Mouse (Mus musculus): ENCODE data around the gene Poc1b.
"Not testable (repeated sequence)": the region's sequence is repeated elsewhere in the genome, so short reads cannot be mapped to it uniquely, and the experiment has no call there.

Gene Poc1b

GRCm38 (mm10) chr10:99197125-99197524, 90.3 kb downstream of the Poc1b start:
- no peak for DNase-seq

- DNase-seq, result no peak
These were observed 90.9 kb downstream of the Poc1b start for GRCm38 (mm10) chr10:99197607-99198305.

DNA sequence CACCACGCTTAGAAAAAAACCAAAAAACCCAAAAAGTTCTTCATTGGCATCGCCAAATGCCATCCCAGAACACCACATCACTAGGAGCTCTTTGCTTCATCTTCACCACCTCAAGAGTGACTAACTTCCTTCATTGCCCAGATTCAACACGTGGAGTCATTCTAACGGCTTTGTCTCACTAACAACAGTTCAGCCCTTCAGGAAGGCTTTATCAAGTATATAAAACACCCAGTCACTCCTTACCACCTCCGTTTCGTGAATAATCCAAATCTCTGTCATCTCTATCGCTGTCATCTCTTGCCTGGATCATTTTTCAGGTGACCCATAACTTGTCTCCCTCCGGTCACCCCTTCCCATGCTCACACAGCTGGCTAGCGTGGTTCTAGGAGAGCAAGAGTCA, 92.1 kb downstream of the Poc1b start:
- DNase-seq, result no peak

DNA sequence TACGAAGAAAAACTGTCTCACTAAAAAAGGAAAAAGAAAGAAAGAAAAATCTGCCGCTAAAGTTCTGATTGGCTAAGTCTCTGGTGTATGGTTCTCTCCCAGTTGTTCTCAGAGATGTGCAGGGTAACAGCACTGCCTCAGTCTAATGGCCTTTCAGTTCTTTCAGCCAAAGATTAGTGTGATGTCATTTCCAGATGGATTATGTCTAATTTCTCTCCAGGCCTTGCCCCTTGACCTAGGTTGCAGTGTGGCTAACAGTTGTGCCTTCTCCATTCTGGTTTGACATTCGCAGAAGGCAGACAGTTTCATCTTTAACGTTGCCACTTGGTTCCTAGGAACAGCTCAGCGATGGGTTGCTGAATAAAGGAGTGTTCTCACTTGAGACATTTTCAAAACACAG, 94.1 kb downstream of the Poc1b start:
- DNase-seq, result no peak

- DNase-seq, result no peak
These were observed 95.0 kb downstream of the Poc1b start for GRCm38 (mm10) chr10:99201786-99202185.

DNA sequence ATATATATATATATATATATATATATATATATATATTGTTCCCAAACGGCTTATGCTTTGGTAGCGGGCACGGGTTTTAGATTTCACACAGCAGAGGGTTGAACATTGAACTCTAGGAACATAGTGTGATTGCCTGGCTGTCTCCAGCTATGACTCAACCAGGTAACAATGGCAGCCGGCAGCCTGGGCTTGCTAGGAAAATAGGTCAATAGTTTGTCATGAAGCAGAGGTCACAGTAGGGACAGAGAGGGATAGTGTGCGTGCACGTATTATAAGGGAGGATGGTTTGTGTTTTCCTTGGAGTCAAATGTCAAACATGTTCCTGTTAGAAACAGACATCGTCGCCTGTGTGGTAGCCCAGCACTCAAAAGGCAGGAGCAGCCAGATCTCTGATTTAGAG, 95.5 kb downstream of the Poc1b start:
- DNase-seq, result no peak

DNA sequence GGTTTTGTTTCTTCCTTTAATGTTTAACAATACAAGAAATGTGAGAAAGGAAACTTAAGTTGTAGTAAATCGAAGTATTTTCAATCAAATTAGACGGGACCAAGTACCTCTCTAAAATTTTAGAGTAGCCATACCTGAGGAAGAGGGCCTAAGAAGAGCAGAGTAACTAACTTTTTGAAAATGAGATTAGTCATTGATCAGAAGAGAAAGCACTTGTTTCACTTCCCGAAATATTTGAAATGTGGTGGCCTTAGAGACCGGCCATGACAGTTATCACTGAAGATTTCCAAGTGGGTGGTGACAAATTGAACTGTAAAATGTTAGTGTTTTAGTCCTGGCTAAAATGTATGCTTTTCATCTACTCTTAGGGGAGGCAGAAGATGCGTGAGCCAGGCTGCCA, 96.3 kb downstream of the Poc1b start:
- no peak for DNase-seq

- peak; percentile 26 to 43 for DNase-seq
These were observed 97.0 kb downstream of the Poc1b start for GRCm38 (mm10) chr10:99203577-99204487.

DNA sequence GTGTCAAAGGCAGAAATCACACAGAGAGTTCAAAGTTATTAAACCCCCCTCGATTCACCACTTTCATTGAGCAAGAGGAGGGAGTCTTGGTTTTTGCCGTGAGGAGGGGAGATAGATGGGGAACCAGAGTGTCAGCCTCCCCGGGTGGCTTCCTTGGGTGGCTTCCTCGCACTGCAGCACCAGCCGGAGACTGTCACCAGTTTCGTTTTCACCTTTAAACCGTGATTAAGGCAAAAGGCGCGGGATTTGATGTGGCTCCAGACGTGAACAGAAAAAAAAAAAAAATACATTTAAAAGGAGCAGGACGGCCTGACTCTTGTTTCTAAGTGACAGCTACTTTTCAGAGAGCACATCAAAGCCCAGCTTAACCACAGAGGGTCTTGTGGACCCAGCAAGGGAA, 97.7 kb downstream of the Poc1b start:
- DNase-seq, result peak in 1 of 2 experiments; percentile 20

- no peak for DNase-seq
These were observed 100.3 kb downstream of the Poc1b start for GRCm38 (mm10) chr10:99207121-99207520.

DNA sequence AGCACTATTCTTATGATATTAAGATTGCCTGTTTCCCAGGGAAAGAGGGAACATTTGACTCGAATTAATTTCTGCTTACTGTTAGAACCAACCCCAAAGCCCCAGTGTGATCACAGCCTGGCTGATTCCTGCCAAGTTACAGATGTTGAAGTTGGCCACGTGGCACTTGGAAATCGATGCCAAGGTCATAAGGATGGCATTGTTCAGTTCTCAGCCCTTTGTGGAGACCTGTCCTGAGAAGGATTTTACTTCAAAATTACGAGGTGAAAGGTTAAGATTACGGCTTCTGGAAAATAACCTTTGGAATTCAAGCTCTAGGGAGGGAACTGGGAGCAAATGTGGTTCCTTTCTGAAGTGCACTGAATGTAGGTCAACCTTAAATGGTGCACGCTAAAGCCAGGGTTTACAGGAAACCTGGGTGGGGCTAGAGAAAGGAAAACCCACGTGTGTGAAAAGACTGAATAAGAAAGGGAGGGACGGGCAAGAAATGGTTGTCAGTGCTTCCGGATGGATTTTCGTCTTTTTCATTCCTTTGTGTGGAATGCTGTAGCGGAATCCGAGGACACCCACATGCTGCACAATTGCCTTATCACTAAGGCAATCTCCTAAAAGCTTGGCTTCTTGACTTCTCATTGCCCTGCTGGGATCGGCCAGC, 102.4 kb downstream of the Poc1b start:
- no peak for DNase-seq

DNA sequence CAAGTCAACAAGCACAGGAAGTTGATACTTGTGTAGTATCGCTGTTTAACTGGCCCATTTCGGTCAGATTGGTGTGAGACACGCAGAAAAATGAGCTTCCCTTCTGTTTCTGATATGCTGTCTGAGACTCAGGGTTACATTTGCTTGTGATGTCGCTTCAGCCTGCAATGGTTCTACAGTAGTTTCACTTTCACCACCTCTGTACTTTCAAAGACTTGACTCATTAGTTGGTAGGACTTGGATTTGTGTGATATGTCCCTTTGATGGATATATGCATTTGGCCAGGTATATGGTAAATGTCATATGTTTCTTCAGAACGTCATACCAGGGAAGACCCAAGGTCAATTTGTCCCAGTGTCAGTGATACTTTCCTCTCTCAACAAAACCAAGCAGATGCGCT, 104.2 kb downstream of the Poc1b start:
- DNase-seq, result no peak

- no peak for DNase-seq
These were observed 104.8 kb downstream of the Poc1b start for GRCm38 (mm10) chr10:99211503-99212265.

GRCm38 (mm10) chr10:99214421-99215299, 107.8 kb downstream of the Poc1b start:
- no peak for DNase-seq

DNA sequence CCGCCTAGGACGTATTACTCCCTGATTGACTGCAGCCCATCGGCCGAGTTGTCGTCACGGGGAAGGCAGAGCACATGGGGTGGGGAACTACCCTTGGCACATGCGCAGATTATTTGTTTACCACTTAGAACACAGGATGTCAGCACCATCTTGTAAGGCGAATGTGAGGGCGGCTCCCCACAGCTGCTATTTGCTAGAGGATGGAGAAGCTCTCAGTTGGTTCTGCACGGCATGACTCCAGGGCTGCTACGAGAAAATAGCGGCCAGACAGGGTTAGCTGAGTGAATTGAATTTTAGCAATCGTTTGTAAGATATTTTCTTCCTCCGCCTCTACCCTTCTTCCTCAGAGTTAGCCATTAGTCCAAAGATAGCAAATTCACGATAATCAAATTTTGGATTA, 109.7 kb downstream of the Poc1b start:
- not testable (repeated sequence) for DNase-seq

GRCm38 (mm10) chr10:99221540-99221939, 114.7 kb downstream of the Poc1b start:
- no peak for DNase-seq

- DNase-seq, result no peak
These were observed 115.9 kb downstream of the Poc1b start for GRCm38 (mm10) chr10:99222726-99223125.

GRCm38 (mm10) chr10:99224218-99224617, 117.4 kb downstream of the Poc1b start:
- DNase-seq, result peak in 1 of 2 experiments; percentile 30

DNA sequence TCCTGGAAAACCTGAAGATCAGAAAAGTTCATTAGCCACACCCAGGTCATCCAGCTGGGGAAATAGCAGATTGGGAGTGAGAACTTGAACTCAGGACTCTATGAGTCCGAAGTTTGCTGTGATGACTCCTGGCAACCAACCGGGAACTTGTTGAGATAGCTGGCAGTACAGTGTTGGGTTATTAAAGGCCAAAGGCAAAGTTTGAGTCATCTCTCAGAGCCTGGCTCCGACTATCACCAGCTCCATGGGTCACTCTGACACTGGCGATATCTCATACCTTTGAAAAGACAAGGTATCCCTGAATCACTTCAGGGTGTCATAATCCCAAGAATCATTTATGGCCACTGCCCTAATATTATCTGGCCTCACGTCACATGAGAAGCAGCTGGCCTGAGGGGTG, 119.9 kb downstream of the Poc1b start:
- no peak for DNase-seq

DNA sequence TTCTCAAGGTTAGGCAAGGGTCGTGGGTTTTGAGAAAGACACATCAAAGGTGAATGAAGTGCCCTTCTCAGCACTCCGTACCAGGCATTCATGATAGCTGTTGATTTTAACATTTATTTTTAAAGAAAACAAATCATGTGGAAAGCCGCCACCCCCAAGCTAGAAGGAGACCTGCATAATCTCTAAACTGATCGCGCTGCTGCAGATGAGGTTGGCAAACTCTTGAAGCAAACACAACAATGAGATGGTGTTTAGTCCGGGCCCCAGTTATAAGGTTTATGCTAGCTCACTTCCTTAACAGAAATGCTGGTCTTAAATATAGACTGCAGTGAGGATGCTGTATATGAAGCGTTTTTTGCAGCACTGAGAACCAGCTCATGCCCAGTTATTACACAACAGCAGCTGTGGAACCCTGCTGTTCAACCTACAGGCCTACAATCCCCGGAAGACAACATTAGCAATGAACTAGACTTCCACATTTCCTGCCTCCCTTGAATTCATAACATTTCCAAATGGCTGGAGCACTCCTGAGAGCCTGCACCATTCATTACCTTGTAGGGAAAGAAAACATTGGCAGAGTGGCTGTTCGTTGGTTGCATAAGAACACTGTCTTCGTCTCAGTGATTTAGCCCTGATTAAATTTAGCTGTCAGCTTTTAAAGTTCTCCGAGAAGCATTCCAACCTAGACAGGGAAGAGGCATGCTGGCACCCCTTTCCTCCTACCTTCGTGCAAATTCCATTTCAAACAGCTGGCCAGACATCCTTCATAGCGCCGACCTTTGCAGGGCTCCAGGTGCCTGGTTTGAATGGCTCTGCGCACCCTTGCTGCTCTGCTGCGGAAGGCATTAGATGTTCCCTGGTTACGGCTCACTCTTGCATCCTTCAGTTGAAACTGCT, 121.4 kb downstream of the Poc1b start:
- no peak for DNase-seq
